Mouse (Mus musculus): ENCODE results near the gene Cdh4. TPM values are rescaled to one million over a fixed set of nuclear protein-coding genes. Genes with fewer than 3 reads are reported as not detected.

Gene Cdh4
- polyA plus RNA-seq (2015; fragmentation: Nextera tagmentation; extraction: Ambion mirVana), result 37.2 and 37.5 TPM in 2 replicates

DNA sequence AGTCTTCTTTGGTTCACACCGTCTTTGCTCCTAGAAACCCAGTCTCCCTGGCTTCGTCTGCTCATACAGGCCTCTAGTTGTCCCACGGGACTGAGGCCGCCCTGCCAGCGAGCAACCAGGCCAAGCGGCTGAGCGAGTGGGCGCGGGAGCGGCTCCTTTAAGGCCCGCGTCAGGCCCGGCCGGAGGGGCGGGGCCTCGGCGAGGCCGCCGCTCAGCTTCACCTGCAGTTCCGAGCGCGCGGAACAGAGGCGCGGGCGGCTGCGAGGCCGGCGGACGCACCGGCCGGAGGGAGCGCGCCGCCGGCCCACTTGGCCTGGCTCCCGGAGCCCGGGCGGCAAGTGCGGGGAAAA is at the start of gene Cdh4:
Cdh4 (plus strand) TSS at position 241 of the 350 bp plus-strand sequence.
- Histone ChIP-seq H3K9ac (peak within 1 kb of the TSS; percentile 86), H3K36me3 (no peaks in the 10 kb centered on the region), H3K4me1 (replicated peaks) (peaks cover 49% of the 10 kb centered on the region), H3K9me3 (no peaks in the 10 kb centered on the region), H3K4me2 (peak within 1 kb of the TSS; percentile 89), H3K4me3 (peak within 1 kb of the TSS; percentile 75), H3K27me3 (peaks cover 37% of the 10 kb centered on the region), H3K27ac (peak within 1 kb of the TSS; percentile 91)
- ATAC-seq (ENCODE audit: low FRiP score), result peak; percentile 87
- 0% methylated on average over 35 of the region's 40 CpGs for WGBS

DNA sequence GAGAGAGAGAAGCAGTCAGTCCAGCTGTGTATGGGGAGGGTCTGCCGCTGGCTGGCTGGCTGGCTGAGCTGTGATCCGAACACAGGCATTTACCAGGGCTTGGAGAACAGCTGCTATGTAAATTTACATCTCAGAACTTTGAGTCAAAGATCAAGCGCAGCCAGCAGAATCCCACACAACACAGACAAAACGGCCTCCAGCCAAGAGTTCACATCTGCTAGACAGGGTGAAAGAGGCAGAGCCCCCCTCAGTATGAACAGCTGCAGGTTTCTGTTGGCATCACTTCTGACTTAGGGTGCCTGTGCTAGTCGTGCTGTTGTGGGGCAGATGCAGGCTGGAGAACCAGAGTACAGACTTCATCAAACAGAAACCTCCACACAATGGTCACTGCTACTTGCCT is 46.8 kb upstream of the Cdh4 start:
- H3K4me1 ChIP-seq (replicated peaks), result peaks cover 6% of the 10 kb centered on the region

DNA sequence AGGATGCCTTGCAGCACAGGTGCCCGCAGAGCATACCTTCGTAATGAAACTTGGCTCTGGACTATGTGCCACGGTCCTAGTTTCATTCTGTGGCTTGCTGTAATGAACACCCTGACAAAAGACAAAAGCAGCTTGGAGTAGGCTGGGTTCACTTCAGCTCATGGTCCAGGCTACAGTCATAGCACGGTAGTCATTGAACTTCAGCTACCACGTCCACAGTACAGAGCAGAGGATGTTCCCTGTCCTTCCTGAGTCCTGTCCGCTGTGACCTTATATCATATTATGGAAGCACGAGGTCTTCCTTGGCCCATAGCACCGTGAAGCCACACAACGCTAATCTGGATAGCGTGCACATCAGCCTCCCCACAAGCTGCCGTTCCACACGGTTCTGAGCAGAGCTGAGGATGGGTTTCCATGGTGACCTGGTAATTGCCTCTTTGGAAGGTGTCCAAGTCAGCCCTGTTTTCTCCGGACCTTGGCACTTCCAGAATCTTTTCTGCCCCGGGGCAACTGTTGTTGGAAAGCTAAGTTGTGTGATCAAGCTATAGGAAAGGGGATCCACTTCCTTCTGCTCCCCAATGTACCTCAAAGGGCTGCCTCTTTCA is 42.5 kb upstream of the Cdh4 start:
- Histone ChIP-seq H3K4me2 (no peak overlapping the region), H3K27ac (no peak overlapping the region), H3K4me3 (no peak overlapping the region), H3K4me1 (replicated peaks) (peaks cover 6% of the 10 kb centered on the region), H3K9me3 (no peaks in the 10 kb centered on the region), H3K27me3 (no peaks in the 10 kb centered on the region), H3K36me3 (no peaks in the 10 kb centered on the region), H3K9ac (no peak overlapping the region)
- 61% methylated on average over 14 of the region's 14 CpGs for WGBS
- peak; percentile 72 for ATAC-seq (ENCODE audit: low FRiP score)

More for the DNA sequence above, 46.8 kb upstream of the Cdh4 start:
- Histone ChIP-seq H3K9me3 (no peaks in the 10 kb centered on the region), H3K27me3 (no peaks in the 10 kb centered on the region), H3K27ac (no peak overlapping the region), H3K36me3 (no peaks in the 10 kb centered on the region), H3K4me2 (no peak overlapping the region), H3K4me3 (no peak overlapping the region), H3K9ac (no peak overlapping the region)
- WGBS, result 62% methylated on average over 5 of the region's 5 CpGs
- ATAC-seq (ENCODE audit: low FRiP score), result no peak

DNA sequence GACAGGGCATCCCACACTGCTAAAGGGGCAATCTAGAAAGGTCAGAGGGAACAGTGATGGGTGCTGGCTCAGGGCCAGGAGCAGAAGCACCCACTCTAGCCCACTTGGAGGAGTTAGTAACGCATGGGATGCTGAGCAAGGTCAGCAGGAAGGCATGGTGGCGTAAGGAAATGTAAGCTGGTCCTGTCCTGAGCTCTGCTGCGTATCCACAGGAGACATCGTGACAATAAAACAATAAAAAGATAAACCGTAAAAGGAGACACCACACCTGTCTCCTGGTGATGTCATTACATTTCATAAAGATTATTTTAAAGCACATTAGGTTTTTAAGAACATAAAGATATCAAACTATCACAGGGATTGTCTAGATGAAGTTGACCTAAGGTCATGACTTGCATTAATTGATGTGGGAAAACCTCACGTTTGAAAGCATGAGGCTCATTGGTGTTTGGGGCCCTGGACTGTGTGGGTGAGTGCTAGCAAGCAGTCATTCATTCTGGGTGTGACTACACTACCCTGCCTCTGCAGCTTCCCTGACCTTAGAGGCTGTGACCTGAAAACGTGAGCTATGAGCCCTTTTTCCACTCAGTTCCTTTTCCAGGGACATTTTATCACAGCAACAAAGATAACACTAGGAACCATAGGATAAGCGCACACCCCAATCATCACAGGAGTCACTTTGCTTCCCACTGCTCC is 31.2 kb upstream of the Cdh4 start:
- ATAC-seq (ENCODE audit: low FRiP score), result no peak
- 78% methylated on average over 8 of the region's 8 CpGs for WGBS
- no peaks in the 10 kb centered on the region for H3K36me3 ChIP-seq
- H3K4me2 ChIP-seq, result no peak overlapping the region
- no peak overlapping the region for H3K27ac ChIP-seq
- 0 out of 2 replicates have a peak, but pooled peaks cover 2% of the 10 kb centered on the region for H3K27me3 ChIP-seq
- H3K9ac ChIP-seq, result no peak overlapping the region
- H3K4me1 ChIP-seq (replicated peaks), result no peaks in the 10 kb centered on the region
- H3K9me3 ChIP-seq, result no peaks in the 10 kb centered on the region
- H3K4me3 ChIP-seq, result no peak overlapping the region

DNA sequence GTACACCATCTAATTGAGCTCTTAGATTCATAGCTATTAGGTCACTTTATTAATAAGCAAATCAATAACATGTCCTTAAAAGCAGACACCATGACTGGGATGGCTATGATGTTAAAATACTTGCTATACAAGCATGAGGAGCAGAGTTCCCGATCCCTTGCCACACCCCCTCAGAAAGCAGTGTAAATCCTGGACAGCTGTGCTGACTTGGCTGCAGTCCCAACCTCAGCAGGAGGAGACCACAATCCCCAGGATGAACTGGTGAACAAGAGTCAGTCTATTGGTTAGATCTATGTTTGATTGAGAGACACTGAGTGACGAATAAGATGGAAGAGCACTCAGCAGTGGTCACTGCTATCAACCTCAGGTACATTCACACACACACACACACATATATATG is 29.3 kb upstream of the Cdh4 start:
- H3K27ac ChIP-seq, result no peak overlapping the region
- no peak for ATAC-seq (ENCODE audit: low FRiP score)
- no peaks in the 10 kb centered on the region for H3K27me3 ChIP-seq
- no peaks in the 10 kb centered on the region for H3K36me3 ChIP-seq
- peaks cover 9% of the 10 kb centered on the region; the same call in 1 of the 2 replicates for H3K4me1 ChIP-seq (replicated peaks)
- H3K4me3 ChIP-seq, result no peak overlapping the region
- WGBS, result 61% methylated on average over 2 of the region's 2 CpGs
- no peaks in the 10 kb centered on the region for H3K9me3 ChIP-seq
- no peak overlapping the region for H3K4me2 ChIP-seq
- no peak overlapping the region for H3K9ac ChIP-seq

DNA sequence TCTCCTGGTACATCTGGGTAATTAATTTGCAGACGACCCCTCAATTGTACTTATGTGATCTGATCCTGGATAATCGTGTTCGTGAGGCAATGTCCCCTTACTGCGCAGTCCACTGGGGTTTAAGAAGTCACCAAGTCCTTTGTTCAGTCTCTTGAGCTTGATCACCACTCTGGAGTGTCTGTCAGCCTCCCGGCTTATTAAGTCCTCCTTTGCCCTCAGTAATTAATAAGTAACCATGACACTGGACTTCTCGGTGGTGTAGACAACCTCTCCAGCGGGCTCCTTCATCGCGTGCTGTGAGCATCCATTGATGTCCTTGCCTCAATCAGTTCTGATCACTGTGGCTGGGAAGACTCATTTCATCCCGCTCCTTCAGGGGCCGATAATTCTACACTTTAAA is 28.0 kb upstream of the Cdh4 start:
- Histone ChIP-seq H3K4me1 (replicated peaks) (peaks cover 9% of the 10 kb centered on the region; the same call in 1 of the 2 replicates), H3K27me3 (no peaks in the 10 kb centered on the region), H3K9me3 (no peaks in the 10 kb centered on the region), H3K4me2 (no peak overlapping the region), H3K4me3 (no peak overlapping the region), H3K36me3 (no peaks in the 10 kb centered on the region), H3K9ac (no peak overlapping the region), H3K27ac (no peak overlapping the region)
- no peak for ATAC-seq (ENCODE audit: low FRiP score)
- 66% methylated on average over 11 of the region's 11 CpGs for WGBS

DNA sequence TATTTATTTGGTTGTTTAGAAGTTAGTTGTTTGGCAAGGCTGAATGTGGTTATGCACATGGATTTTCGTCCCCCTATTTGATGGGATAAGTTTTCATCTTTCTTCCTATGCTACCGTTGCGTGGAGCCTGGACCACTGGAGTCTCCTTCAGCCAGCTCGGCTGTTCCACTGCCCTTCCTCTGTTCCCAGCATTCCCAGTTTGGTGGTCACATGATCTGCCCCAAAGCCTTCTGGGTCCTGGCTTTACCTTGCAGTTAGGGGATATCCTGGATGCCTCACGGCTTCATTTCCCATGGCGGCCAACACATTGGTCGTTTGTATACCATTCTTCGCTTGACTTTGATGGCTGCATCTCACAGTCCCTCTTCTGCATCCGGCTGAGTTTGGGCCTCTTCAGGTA is 27.5 kb upstream of the Cdh4 start:
- Histone ChIP-seq H3K4me2 (no peak overlapping the region), H3K4me1 (replicated peaks) (peaks cover 9% of the 10 kb centered on the region), H3K27me3 (no peaks in the 10 kb centered on the region), H3K27ac (no peak overlapping the region), H3K4me3 (no peak overlapping the region), H3K9me3 (no peaks in the 10 kb centered on the region), H3K9ac (no peak overlapping the region), H3K36me3 (no peaks in the 10 kb centered on the region)
- no peak for ATAC-seq (ENCODE audit: low FRiP score)
- WGBS, result 95% methylated on average over 9 of the region's 9 CpGs

DNA sequence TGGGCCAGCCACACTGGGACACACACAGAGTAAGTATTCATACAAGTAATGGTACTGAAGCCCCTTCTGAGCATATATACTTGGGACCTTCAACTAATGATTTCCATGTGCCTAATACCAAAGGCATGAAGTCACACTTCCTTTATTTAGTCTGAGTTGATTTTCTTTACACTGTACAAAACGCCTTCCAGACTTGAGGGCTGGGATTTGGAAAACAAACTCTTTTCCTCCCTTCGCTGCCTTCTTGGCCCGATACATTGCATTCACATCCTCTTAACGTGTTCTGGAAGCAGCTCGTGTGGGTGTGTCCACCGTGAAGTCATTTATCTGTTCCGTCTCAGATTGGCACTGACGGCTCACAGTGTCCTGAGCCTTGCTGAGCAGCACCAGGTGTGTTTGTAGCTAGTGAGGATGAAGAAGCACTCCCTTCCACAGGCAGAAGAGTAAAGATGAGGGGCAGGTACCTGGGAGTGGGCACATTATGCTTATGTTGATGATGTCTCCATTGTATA is 26.3 kb upstream of the Cdh4 start:
- no peak for ATAC-seq (ENCODE audit: low FRiP score)
- 78% methylated on average over 8 of the region's 8 CpGs for WGBS

DNA sequence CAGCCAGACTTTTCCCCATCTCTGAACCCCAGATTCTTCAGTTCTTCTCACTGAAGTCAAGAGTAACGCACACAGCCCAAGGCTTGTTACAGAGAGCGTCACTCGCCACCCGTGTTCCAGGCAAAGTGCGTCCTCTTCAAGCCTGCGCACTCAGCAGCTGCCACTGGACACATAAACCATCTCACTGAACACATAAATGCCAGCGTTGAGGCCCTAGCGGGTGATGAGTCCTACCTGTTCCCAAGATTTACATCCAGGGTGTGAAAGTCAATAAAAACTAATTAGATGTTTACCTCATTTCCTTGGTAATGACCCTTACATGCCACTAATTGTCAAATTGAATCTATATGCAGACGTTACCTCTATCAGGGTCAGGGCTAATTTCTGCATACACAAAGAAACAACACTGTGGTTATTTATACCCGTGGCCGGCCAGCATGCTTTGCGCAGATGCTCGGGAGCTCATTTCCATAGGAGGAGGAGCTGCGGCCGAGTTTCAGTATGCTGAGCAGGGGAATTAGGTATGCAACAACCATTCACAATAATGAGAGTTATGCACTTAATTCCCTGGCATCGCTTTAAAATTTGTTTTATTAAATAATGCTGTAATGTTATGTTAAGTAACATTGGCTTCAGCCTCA is 25.5 kb upstream of the Cdh4 start:
- Histone ChIP-seq H3K27ac (peak overlapping the region; percentile 18), H3K9me3 (no peaks in the 10 kb centered on the region), H3K36me3 (no peaks in the 10 kb centered on the region), H3K9ac (no peak overlapping the region), H3K27me3 (no peaks in the 10 kb centered on the region), H3K4me3 (no peak overlapping the region), H3K4me1 (replicated peaks) (peaks cover 14% of the 10 kb centered on the region), H3K4me2 (no peak overlapping the region)
- peak; percentile 48; the same call in 1 of the 2 replicates for ATAC-seq (ENCODE audit: low FRiP score)
- WGBS, result 63% methylated on average over 16 of the region's 16 CpGs

More for the DNA sequence above, 26.3 kb upstream of the Cdh4 start:
- no peak overlapping the region for H3K4me3 ChIP-seq
- H3K4me1 ChIP-seq (replicated peaks), result peaks cover 9% of the 10 kb centered on the region
- no peak overlapping the region for H3K27ac ChIP-seq
- H3K9ac ChIP-seq, result no peak overlapping the region
- H3K4me2 ChIP-seq, result no peak overlapping the region
- H3K27me3 ChIP-seq, result no peaks in the 10 kb centered on the region
- H3K9me3 ChIP-seq, result no peaks in the 10 kb centered on the region
- no peaks in the 10 kb centered on the region for H3K36me3 ChIP-seq

DNA sequence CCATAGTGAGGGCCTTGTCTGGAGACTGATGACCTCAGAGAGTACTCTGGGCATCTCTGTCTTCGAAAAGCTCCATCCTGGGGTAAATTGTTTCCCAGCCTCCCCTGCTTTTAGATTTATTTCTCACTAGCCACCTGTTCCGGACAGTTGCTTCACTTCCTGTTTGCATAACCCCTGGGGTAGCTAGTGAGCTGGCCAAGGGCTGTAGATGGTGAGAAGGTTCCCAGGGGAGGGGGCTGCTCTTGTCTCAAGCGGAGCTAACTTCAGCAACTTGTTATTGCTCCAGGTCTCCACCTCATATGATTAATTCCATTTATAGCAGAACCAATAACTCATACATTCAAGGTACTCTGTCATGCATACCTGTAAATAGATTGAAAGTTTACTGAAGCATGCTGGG is 16.6 kb upstream of the Cdh4 start:
- Histone ChIP-seq H3K4me2 (no peak overlapping the region), H3K4me1 (replicated peaks) (peaks cover 14% of the 10 kb centered on the region; the same call in 1 of the 2 replicates), H3K36me3 (no peaks in the 10 kb centered on the region), H3K9ac (no peak overlapping the region), H3K4me3 (no peak overlapping the region), H3K9me3 (no peaks in the 10 kb centered on the region), H3K27ac (no peak overlapping the region), H3K27me3 (no peaks in the 10 kb centered on the region)
- no peak for ATAC-seq (ENCODE audit: low FRiP score)
- WGBS, result 71% methylated on average over 3 of the region's 3 CpGs

DNA sequence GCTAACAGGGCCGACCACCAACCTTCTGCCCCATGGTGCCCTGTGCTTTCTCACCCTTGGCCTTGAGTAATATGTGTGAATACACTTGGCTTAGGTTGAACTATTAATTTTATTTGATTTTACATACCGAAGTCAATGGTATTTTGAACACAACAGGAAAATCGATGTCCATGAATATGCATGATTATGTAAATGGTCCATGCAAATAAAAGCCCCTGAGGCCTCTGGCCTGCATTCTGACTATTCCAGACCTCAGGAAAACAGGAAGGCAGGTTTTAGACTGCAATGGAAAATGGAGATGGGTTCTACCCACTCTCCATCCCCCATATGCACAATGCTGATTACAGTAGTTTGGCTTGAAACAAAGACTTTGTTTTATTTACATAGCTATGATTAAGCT is 13.3 kb upstream of the Cdh4 start:
- Histone ChIP-seq H3K4me3 (no peak overlapping the region), H3K9me3 (no peaks in the 10 kb centered on the region), H3K9ac (no peak overlapping the region), H3K27me3 (peaks cover under 1% of the 10 kb centered on the region; the same call in 1 of the 2 replicates), H3K4me1 (replicated peaks) (0 out of 2 replicates have a peak, but pooled peaks cover 5% of the 10 kb centered on the region), H3K36me3 (no peaks in the 10 kb centered on the region), H3K4me2 (no peak overlapping the region), H3K27ac (no peak overlapping the region)
- ATAC-seq (ENCODE audit: low FRiP score), result no peak
- WGBS, result 56% methylated on average over 3 of the region's 3 CpGs

DNA sequence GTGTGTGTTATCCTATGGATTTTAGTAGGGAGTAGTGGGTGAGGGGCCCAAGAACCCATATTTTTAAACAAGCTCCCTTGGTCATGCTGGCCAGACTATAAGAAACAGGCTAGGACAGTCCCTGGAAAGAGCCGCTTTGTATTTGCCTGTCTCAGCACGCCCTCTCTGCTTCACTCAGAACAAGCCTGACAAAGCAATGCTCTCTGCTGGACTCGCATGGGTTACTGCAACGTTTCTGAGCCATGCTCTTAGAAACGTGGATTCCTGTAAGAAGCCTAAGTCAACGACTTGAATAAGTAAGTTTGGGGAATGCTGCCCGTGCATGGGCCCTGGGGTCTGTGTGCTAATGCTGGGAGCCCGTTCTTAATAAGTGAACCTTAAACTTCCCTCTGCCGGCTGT is 2.1 kb upstream of the Cdh4 start:
- Histone ChIP-seq H3K9ac (no peak overlapping the region), H3K9me3 (no peaks in the 10 kb centered on the region), H3K4me1 (replicated peaks) (peaks cover 44% of the 10 kb centered on the region), H3K36me3 (no peaks in the 10 kb centered on the region), H3K27me3 (peaks cover 45% of the 10 kb centered on the region), H3K4me2 (no peak overlapping the region), H3K4me3 (no peak overlapping the region), H3K27ac (no peak overlapping the region)
- 24% methylated on average over 9 of the region's 9 CpGs for whole genome bisulfite sequencing
- ATAC-seq (ENCODE audit: low FRiP score), result no peak
